Mouse (Mus musculus) pancreas, adult 10 weeks (tissue): Measurements from ENCODE around the gene Mospd3. TPM values are rescaled to one million over a fixed set of nuclear protein-coding genes. Genes with fewer than 3 reads are reported as not detected.

Experiments
- polyA plus RNA-seq: library from polyadenylated mRNA; stranded (reverse); fragments of 350-450 nt; fragmentation: Illumina TruSeq; extraction: RNeasy Lipid Tissue Mini Kit (QIAGEN cat#74804); gene quantifications from one replicate; pipeline ENCODE4 v1.2.3, GENCODE M21; 2015; ENCODE audit warnings: low read depth, low replicate concordance; ENCODE audit not compliant: insufficient read depth

Gene Mospd3
- polyA plus RNA-seq, result 12.9 TPM

DNA sequence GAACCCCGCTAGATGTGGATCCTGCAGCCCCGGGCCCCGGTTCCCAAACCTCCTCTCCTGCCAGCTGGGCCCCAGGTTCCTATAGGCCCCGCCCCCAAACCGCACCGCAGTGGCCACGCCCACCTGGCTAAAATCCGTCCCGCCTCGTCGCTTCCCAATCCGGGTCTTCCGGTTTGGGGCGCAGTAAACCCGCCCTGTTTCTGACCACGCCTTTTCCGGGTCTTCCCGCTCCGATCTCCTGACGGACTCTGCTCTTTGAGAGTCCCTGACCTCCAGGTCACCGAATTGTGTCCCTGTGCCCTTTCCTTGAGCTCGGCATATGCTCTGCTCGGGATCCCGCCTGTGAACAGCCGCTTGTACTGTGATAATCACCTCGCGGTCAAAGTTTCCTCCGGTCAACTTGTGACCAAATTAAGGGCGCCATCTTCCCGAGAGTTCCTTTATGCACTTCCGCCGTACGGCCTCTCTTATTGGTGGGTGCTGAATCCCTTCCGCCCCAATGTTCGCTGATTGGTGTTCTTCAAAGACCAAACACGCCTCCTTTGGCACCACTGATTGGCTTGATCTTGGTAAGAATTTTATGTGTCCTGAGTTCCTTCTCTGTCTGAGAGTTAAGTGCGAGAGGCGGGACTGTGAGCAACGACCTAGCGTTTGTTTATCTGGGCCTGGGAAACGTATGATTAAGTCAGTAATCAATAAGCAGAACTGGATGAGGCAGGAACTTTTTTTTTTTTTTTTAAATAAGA lies at the start of gene Mospd3:
Gene Mospd3 (minus strand): TSS at position 440 of the 746 bp plus-strand sequence.

DNA sequence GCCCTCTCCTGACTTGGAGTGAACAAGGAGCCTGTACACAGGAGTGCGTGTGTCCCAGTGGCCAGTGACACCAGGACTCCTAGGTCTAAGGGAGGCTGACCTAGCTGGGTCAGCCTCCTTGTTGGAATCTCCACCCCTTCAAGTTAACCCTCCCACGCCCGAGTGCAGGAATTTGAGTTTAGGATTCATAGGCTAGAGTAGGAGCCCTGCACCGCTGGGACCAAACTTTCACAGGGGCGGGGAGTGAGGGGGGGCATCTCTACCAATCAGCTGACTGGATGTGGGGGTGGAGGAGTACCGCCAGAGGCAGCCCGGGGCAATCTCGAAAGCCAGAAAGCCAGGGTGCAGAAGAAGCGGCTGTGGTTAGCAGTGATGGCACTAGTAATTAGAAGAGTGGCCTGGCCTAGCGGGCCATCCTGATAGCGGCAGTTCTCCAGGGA lies 44.8 kb upstream of the Mospd3 start, which contains the start of gene Irs3:
Gene Irs3 (minus strand): TSS at position 63 of the 440 bp plus-strand sequence.

GRCm38 (mm10) chr5:137641054-137641453 lies 40.2 kb upstream of the Mospd3 start, which contains the start of gene Sap25:
Gene Sap25, plus strand, starts transcription at chr5:137641334.

DNA sequence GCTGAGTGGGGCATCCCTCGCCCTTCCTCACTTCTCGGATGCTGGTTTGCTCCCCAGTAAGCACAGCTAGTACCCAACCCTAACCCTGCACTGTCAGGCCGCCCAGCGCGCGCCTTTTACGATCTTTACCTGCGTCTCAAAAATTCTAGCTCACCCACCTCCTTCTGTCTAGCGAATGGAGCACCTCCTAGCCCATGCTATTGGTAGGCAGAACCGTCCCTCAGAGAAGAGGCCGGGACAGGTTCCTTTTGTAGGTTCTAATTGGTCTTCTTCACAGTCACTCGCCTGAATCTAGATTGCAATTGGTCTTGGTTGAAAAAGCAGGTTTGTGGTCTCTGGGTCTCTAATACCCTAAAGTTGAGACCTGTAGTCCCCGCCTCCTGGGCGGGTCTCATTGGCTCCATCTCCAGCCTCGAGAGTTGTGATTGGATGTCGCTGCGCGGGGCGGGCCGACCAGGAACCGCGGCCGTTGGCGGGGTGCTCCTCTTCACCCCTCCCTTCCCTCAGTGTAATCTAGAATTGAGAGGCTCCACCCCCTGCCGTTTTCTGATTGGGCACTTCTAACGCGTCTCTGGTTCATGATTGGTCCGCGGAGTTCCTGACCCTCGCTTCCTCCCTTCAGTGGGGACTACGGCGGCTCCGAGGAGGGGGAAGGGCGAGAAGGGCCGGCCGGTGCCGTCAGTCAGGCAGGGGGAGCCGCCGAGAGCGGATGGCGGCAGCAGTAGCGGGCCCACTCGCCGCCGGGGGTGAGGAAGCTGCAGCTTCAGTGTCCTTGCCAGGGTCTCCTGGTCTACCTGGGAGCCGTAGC lies 27.8 kb upstream of the Mospd3 start, which contains the start of the genes Fbxo24, Lrch4 and Gm20605:
Gene Fbxo24 (minus strand): TSS at position 505 of the 808 bp plus-strand sequence.
Gene Lrch4 (plus strand): TSS at position 624 of the 808 bp plus-strand sequence.
Gene Gm20605 (plus strand): TSS at position 678 of the 808 bp plus-strand sequence.

DNA sequence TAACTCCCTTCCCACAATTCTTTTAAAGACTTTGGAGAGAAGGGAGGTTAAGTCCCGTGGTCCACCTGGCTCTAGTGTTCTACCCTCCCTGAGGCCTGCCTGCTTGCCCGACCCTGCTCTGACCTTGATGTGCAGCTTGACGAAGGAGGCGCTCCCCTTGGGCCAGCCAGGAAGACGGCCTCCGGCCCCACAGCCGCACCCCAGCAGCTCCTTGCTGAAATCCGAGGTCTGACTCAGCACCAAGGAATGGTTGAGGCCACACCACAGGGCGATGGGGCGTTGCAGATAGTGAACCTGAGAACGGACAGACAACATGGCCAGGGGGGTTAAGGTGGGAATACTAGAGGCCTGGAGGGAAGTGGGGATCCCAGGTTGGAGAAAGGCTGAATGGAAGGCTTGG lies 12.7 kb upstream of the Mospd3 start, which contains the start of gene Pcolce:
Gene Pcolce (minus strand): TSS at position 235 of the 400 bp plus-strand sequence.

DNA sequence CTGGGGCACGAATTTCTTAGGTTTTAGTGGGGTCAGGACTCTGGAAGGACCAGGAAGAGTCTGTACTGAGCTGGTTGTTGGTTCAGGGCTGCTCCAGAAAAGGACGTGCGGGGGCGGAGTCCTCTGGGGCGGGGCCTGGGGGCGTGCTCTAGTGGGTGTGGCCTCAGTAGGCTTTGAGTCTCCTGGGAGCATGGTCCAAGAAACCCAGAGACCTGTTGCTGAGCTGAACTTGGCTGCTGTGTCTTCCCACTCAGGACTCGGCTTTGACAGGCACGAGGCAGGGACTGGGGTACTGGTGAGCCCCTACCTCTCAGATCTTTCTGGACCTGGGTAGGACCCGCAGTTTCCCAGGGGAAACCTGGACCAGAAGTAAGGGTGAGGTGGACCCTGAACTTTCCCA lies 31.2 kb downstream of the Mospd3 start, which contains the start of gene Tfr2:
Gene Tfr2 (plus strand): TSS at position 176 of the 400 bp plus-strand sequence.

DNA sequence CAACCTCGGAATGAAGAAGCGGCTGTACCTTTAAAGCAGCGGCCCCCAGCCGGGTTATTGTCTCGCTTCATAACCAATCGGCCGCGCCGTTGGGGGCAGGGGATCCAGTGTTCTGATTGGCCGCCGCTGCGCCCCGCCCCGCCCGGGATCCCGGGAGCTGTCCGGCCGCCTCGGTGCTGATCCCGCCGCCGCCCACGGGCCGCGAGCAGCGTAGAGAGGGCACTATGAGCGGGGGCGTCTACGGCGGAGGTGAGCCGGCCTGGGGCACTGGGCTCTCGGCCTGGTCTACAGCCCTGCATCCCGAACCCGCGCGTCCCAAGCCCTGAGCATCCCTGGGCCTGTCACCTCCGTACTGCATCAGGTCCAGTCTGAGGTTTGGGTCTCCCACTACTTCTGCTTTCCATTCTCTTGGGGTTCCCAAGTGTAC lies 47.4 kb downstream of the Mospd3 start, which contains the start of gene Actl6b:
Gene Actl6b (plus strand): TSS at position 107 of the 427 bp plus-strand sequence.

Other genes with a start within 250 kb of the Mospd3 start
- 0.06 TPM for gene Zan, start 124.0 kb downstream of the Mospd3 start, polyA plus RNA-seq
- gene Pop7, start 98.5 kb downstream of the Mospd3 start, polyA plus RNA-seq, result 3.0 TPM
- gene Gigyf1, start 82.5 kb downstream of the Mospd3 start, polyA plus RNA-seq, result 8.7 TPM
- gene Epo, start 67.8 kb downstream of the Mospd3 start, polyA plus RNA-seq, result not detected
- 138 TPM for gene Gnb2, start 67.5 kb downstream of the Mospd3 start, polyA plus RNA-seq
- gene Actl6b, start 47.5 kb downstream of the Mospd3 start, polyA plus RNA-seq, result 3.0 TPM
- not detected for gene Tfr2, start 31.2 kb downstream of the Mospd3 start, polyA plus RNA-seq
- 52.4 TPM for gene Pcolce, start 12.7 kb upstream of the Mospd3 start, polyA plus RNA-seq
- gene Fbxo24, start 27.9 kb upstream of the Mospd3 start, polyA plus RNA-seq, result not detected
- 5.2 TPM for gene Lrch4, start 28.1 kb upstream of the Mospd3 start, polyA plus RNA-seq
- gene Gm20605, start 28.1 kb upstream of the Mospd3 start, polyA plus RNA-seq, result 8.8 TPM
- 41.3 TPM for gene Sap25, start 40.3 kb upstream of the Mospd3 start, polyA plus RNA-seq
- 0.57 TPM for gene Irs3, start 44.7 kb upstream of the Mospd3 start, polyA plus RNA-seq
- gene Agfg2, start 83.7 kb upstream of the Mospd3 start, polyA plus RNA-seq, result 3.9 TPM
- 1.2 TPM for gene Nyap1, start 140.5 kb upstream of the Mospd3 start, polyA plus RNA-seq
- 16.1 TPM for gene Tsc22d4, start 144.7 kb upstream of the Mospd3 start, polyA plus RNA-seq
- gene Ppp1r35, start 177.8 kb upstream of the Mospd3 start, polyA plus RNA-seq, result 6.1 TPM
- gene Mepce, start 186.6 kb upstream of the Mospd3 start, polyA plus RNA-seq, result 15.2 TPM
- 1.2 TPM for gene Zcwpw1, start 186.7 kb upstream of the Mospd3 start, polyA plus RNA-seq
- 2.6 TPM for gene Pilra, start 235.2 kb upstream of the Mospd3 start, polyA plus RNA-seq